Mouse (Mus musculus): ENCODE data around the gene Adgrl2.

Gene Adgrl2

DNA sequence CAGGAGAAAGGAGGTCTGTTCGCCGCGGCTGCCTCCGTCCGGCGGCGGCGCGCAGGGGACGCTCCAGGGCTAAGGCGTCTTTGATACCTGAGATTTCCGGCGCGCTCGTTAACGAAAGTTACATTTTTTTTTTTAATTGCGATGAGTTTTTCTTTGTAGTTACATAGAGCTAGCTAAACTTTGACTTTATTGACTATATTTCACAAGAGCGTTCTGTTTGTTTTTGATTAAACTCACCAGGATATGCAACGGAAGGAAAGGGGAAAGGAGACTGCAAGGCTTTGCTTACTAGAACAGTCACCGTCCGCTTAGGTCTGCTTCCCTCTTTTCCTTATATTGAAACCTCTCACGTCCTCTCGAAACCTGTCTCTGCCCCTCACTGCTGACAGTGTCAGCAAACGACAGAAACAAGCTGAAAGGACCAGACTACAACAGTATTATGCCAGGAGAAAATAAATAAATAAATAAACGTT, at the start of gene Adgrl2:
Gene Adgrl2, minus strand, starts transcription at position 25 of the 473 bp plus-strand sequence.
- DNase-seq (ENCODE audit: low spot score) = no peak

DNA sequence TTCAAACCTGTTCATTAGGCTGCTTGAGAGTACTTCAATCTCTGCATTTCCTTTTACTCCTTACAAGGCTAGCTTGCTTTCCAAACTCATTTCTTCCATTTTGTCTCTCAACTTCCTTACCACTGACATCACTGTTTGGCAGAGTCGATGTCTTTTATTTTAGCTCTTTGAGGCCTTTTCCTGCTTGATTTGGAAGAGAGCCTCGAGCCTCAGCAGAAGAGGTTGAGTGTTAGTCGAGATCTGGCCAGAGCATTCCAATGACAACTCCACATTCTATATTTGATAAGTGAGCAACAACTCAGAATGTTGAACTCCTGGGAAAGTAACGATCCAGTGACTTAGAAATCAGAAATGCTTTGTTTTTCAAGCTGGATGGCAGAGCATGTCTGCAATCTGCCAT, 48.4 kb upstream of the Adgrl2 start:
- DNase-seq (ENCODE audit: low spot score) = no peak

DNA sequence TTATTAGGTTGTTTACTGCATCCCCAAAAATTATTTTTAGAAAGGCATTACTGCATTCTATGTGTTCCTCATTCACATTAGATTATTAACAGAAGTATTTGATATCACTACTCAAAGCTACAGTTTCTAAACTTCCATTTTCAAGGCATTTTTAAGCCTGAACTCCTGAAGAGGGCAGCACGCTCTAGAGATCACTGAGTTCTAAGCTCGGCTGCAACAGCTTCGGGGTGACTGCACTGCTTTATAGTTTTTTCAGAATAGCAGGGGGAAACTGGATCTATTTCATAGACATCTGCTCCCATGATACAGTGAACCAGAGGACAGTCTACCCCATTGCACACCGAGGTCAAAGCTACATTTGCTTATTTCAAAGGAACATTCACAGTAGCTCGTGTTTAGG, 29.6 kb upstream of the Adgrl2 start:
- no peak for DNase-seq (ENCODE audit: low spot score)

DNA sequence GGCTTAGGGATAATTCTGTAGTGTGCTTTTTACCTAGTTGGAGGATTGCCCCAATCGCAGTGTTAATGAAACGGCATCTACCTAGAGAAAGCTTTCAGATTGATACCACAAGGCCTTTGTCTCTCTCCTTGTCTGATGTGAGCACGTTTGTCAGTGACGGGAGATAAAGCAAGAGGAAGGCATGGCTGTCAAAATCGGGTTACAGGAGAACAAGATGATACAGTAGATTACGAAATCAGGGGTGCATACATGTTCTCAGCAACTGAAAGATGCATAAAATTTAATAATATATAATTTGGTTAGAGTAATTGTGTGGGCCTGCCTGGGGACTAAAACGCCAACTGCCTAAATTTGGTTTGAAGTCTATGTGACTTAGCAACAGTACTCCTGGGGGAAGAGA, 19.0 kb upstream of the Adgrl2 start:
- DNase-seq (ENCODE audit: low spot score) = no peak

DNA sequence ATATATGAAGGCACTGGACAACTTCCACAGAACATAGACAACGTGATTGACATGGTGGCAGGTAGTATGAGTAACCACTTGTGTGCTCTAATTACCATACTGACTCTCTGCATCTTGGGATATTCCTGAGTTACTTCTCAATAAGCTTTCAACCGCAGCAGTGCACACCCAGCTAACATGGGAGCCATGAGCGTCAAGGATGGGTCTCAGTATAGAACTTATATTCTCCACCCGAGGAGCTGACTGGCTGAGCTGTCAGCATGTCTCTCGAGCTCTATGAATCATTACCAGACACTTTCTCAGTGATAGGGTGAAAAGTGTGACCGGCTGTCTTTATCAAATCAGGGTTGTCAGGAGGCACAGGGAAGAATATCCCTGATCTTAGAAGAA, 18.3 kb upstream of the Adgrl2 start:
- DNase-seq (ENCODE audit: low spot score) = no peak

DNA sequence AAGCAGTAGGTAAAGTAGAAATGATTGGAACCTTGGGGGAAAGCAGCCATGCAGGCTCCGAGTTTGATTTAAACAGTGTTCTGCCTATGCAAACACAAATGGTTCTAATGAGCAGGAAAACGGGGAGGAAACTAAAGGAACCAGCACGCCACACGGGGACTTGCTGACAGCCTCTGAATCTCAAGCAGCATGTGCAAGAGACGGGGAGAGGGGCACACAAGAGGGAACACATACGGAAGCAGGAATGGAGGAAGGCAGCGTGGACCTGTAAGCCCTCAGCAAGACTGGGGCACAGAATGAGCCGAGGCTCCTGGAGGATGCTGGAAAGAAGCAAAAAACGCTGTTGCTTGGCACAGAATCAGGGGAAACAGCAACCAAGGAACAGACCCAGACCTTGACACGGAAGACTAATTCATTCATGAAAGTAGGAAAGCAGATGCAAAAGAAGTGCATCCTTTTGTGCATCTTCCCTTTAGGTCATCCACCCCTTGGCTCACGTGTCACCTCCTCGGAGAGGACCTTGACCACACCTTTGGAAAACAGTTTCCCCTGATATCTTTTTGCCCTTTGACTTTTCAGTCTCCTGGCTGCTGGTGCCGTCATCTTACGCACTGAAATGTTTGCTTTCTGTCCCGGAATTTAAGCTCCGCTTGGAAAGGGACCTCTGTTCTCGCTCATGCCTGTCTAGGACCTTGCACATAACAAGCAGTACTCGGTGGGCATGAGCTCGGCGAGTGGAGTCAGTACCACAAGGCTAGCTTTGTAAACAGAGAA, 17.7 kb upstream of the Adgrl2 start:
- no peak for DNase-seq (ENCODE audit: low spot score)

DNA sequence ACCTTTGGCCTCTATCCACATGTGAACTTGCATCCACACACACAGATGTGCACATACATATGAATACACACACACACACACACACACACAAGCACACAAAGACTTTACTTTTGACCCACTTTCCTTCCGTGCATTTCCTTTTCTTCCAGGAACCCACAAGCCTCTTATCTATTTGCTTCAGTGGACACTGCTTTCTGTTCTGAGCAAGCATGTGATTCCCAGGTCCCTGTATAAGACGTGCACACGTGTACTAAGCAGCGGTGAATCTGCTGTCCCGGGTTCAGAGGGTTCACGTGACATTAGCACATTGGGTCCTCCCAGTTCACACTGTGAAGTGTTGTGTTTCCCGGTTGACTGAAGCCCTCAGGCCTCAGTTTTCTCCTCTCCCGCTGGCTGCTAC, 11.0 kb upstream of the Adgrl2 start:
- DNase-seq (ENCODE audit: low spot score) = no peak

DNA sequence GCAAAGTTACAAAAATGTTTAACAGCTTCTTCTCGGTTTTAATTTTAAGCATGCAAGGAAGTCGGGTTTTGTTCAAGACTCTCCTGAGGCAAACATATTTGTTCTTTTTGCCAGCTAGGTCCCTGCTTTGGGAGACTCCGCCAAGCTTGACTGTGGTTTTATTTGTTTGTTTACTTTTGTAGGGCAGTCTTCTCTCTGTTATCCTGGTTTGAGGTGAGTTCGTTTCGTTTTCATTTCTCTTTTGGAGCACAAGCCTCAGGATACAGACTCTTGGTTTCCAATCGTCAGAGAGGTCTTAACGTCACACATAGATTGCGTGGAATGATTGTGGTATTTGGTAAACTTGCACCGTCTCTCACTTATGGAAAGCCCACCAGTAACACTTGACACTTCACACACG, 8.3 kb upstream of the Adgrl2 start:
- no peak for DNase-seq (ENCODE audit: low spot score)

DNA sequence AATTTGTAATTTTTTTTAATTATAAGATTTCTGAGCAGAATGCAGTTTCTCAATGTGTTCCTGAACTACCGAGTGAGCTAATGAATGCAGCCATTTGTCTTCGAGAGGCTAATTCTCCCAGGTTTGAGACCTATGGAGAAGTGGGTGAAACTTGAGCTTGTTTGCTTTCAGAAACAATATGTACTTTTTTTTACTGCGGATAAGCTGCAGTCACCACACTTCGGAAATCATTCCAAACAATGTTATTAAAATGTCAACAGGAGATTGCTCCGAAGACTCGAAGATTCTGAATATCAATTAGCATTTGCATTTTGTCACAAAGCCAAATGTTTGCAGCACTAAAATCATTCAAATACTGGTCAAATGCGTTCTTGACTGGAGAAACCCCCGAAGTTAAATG, 701 bp upstream of the Adgrl2 start:
- no peak for DNase-seq (ENCODE audit: low spot score)

DNA sequence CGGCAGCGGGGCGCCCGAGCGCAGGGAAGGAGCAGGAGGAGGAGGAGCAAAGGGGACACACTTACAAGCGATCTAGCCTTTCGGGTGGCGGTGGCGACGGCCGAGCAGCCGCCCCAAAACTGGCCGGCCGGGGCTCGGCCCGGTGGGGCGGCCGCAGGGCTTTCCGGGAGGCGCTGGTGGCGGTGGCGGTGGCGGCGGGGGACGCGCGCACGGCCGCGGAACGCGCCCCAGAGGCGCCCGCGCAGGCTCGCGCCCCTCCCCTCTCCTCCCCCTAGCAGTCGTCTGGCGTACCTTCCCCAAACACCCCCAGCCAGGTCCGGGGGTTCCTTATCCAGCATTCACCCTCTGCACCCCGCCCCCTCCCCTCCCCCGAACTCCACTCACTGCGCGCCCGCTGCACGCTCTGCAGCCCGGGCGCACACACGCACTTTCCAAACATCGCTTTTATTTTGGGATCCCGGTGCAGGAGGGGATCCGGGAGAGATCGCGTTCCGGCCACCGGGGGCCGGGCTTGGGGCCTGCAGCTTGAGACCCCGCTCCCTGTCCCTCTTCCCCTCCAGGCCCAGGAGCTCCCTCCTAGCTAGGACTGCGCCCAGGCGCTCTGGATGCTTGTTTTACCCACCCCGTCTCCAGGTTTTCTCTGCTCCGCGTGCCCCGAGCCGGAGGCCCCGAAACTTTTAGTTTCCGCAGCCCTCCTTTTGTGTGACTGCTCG, 381 bp downstream of the Adgrl2 start:
- no peak for DNase-seq (ENCODE audit: low spot score)

DNA sequence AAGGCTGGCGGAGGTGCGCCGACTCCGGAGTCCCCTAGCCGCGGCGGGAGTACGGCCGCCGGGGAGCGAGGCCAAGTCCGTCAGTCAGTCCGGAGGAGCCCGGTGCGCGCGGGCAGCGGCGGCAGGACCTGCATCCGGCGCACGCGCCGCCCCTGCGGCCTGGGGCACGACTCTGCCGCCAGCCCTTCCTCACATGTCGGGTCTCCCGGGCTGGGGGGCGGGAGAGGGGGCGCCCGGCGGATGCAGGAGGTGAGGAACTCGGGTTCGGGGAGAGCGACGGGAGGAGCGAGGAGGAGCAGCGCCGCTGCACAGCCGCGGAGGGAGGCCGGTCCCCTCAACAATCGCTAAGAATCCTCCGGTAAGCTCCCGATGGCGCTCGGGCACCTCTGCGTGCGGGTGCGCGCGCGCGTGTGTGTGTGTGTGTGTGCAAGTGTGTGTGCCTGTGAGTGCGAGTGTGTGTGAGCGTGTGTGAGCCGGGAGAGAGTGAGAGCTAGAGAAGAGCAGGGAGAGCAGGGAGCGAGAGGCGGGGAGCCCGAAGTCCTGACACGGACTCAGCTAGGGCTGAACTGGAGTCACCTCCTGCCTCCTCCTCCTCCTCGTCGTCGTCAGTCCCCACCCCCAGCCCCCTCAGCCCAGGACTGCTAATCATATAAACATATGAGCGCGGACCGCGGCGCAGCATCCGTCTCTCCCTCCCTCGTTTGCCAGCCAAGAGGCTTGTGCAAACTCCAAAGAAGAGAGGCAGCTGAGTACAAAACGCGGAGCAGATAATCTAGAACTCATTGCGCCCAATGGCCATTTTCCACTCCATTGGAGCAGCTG, 1.1 kb downstream of the Adgrl2 start:
- DNase-seq (ENCODE audit: low spot score) = no peak

DNA sequence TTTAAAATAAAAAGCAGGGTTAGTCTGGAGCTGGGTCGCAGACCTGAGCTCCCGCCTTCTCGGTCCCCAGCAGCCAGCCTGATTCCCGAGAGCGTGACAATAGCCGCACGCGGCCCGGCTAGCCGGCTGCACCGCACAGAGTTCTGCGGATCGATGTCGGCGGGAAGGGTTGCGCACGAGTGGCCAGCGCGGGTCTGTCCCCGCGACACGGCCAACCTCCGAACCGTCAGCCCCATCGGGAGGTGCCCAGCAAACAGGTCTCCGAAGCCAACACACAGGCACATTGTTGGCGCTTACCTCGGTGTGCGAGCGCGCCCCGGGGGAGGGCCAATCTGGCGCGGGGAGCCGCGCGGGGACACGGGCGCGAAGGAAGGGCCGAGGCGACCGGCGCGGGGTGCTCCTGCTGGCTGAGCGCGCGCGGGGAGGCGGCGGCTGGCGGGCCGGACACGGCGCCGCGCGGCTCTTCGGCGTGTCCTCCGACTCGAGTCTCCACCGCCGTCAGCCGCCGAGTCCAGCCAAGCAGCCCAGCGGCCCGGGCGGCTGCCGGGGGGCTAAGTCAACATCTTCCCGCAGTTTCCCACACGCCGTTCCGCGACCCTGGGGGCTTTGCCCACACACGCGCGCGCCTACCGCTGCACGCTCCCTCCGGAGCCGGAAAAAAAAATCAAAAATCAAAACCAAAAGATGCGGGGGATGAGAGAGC, 1.9 kb downstream of the Adgrl2 start:
- no peak for DNase-seq (ENCODE audit: low spot score)

DNA sequence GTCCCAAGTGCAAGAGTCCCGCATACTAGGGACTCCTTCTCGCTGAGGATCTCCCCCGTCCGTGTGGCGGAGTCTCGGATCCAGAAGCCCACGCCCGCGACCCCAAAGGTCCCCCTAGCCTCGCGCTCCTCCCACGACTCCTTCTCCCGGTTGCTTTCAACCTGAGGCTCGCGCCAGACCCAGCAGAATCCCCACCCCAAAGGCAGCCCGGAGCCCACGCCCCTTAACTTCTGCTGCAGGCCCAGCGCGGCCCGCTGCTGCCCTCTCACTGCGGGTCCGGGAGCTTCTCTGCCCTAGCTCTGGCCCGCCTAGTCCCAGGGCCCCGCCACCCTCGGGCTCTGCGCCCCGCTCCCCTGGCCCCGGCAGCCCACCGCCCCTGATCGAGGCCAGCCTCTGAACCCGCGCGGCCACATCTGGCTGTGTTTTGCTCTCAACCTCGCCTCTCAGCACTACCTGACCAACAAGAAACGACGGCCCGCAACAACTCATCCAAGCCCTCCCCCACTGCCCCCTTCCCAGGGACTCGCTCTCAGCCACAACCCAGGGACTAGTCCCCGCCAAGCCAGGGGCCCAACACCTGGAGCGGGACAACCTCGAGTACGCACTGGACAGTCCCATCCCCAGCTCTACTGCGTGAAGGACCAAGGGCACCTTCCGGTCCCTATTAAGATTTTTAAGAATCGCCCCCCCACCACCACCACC, 2.6 kb downstream of the Adgrl2 start:
- DNase-seq (ENCODE audit: low spot score) = no peak

DNA sequence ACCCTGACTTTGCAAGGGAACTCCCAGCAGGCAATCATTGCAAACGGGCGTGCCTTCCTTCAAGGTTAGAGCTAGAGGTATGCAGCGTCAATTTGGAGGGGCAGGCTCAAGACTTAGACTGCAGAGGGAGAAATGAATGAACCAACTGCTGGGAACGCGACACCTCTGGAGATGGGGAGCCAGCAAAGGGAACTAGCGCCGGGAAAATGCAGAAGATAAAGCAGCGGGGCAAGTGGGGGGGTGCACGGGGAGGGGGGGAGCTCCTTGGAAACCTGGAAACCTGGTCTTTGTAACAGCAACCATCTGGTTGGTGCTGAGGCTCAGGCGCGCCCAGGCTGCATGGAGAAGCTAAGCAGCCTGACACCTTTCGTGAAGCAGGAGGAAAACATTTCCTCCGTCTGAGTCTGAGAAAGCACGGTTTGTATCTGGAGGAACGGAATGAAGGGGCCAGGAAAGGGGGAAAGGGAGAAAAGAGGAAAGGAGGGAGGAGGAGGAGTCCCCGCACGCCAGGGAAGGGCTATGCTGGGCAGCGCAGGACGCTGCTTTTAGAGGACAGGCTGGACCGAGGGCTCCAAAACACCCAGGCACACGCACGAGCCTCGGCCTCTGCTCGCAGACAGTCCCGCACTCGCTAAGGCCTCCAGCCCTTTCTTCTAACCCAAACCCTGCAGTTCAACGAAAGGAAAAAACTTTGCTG, 3.3 kb downstream of the Adgrl2 start:
- DNase-seq (ENCODE audit: low spot score) = no peak

DNA sequence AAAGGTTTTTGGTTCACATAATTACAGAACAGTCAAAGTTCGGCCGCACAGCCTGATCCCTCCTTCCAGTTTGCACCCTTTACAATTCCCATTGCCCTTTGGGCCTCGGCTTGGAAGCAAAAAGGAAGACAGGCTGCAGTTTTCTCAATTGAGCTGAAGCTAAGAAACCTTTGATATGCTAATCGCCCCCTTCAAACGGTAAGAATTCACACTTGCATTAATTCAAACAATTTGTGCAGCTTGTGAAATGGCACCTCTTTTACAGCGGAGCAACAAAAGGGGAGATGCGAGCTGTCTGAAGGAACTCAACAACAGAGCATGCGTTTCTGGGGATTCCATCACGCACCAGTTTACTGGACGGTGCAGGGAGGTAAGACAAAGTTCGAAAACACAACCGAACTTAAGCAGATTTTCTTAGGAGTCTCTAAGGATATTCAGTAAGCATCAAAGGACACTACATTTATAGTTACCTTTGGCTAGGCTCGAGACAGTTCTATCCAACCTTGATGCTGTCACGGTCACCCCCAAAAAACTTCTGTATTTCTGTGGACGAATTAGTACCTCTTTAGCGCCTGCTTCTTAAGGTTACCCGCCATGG, 4.0 kb downstream of the Adgrl2 start:
- DNase-seq (ENCODE audit: low spot score) = no peak

DNA sequence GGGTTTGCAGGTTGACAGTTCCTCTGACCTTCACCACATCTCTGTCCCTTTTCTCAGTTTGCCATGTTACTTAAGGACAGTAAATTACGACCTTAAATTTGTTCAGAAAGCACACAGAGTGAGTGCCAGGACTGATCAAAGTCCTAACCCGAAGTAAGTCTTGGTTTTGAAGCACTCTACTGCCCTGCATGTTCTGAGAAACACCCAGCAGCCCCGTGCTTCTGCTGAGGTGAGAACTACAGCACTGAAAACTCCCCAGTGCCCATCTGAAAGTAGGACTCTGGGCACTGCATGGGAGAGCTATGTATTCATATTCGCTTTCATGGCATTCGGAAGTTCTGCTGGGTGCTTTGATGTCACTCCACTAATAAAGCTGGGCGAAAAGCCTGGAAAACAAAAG, 6.0 kb downstream of the Adgrl2 start:
- no peak for DNase-seq (ENCODE audit: low spot score)

DNA sequence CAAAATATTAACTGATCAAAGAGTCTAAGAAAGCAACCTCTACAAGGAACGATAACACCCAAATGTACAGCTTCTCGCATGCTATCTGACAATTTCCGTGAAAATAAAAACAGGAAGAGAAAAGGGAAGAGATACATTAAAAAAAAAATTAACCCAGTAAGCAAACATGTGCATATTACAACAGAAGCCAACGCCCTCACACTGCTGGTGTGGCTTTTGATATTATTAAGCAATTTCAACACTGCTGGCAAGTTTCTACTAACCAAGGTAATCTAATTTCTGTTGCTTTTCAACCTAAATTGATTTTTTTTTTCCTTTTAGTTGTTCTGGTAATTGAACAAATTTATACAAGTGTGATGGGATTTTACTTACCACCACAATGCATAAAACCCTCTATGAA, 8.0 kb downstream of the Adgrl2 start:
- no peak for DNase-seq (ENCODE audit: low spot score)

DNA sequence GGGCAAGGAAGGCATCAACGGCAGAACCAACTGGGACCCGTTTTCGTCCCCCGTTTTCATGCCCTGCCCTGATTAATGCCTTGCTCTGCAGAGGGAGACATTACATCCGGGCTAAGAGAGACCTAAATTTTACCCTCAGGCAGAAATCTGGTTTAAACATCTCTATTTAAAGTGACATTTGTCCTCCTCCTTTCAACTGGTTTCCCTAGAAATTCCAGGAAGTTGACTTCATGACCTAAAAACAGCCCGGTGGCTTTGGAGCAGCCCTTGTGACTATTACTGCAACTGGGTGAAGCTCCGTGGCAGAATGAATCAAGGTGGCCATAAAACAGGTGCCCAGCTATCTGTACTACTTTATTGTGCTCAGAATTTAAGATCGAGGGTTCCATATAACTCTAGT, 8.6 kb downstream of the Adgrl2 start:
- DNase-seq (ENCODE audit: low spot score) = no peak

DNA sequence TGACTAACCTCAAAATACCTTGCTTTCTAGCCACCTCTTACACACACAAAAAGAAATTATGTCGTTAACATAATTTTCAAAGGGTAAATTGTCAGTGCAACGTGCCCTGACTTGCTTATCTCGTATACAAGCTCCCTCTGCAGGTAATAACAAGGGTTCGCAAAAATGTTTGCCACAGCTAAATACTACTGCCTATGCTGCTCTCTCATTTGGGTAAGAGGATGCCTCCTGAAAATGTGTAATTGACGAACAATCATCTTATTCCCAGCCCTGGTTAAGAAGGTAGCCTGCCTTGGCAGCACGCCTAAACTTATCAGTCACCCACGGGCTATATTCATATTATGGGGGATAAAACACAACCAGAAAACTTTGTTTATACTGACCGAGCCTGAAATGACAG, 11.8 kb downstream of the Adgrl2 start:
- no peak for DNase-seq (ENCODE audit: low spot score)

DNA sequence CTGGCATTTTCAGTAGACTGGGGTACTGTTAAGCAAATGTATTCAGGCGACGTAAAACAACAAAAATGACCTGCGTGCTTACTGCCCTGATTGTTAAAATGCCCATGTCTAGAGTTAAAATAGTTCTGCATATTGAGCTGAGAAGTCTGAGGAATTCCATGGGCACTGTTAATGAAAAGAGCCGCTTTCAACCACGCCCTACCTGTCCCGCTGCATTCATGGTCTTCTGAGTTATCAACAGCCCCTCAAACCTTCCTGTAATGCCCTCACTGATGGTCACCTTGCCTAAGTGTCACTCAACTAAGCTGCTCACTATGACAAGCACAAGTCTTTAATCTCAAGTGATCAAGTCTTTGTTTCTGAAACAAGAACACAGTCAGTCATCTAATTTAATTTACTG, 12.5 kb downstream of the Adgrl2 start:
- DNase-seq (ENCODE audit: low spot score) = no peak

DNA sequence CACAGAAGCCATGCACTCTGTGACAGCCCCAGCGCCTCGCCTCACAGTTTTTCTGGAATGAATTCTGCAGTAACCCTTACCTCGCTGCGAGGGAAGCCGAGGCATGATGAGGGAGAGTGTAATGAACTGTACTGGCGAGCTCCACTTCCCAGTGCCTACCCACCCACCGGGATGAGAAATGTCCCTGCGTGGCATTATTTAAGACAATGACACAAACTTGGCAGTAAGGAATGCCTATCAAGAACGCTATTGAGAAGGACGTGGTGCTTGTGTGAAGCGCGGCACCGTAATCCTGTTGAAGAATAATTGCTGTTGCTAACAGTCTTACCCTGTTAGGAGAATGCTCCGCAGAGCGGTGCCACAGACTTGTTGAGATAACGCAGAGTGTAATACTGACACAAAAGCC, 13.2 kb downstream of the Adgrl2 start:
- DNase-seq (ENCODE audit: low spot score) = no peak

All from spleen, adult 12 weeks (tissue).